Mouse (Mus musculus): ENCODE results near the gene Wwox.

The Wwox gene

DNA sequence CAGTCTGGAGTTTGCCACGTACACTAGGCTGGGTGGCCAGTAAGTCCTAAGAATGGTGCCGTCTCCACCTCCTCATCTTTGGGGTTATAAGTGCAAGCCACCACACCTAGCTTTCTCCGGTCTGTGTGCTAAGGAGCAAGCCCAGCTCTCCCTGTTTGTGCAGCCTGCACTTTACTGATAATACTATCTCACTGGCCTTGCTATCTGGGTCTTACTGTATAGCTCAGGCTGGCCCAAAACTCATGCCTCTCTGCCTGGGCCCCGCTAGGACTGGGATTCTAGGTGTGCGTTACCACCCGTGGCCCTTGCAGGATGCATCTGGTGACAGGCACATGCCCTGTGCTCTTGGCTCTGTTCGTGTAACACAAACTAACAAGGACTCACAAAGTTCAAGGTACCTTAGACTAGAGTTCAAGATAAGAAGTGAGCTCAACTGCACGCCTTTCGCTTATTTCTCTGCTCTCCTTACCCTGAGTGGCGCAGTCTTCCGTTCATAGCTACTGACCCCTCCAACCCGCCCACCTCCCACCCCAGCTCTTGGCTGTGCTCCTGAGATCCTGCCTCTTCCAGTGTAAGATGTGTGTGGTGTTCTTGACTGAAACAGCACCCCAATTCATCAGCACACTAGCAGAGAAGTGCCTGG is 618.9 kb downstream of the Wwox start:
- no peak for DNase-seq

DNA sequence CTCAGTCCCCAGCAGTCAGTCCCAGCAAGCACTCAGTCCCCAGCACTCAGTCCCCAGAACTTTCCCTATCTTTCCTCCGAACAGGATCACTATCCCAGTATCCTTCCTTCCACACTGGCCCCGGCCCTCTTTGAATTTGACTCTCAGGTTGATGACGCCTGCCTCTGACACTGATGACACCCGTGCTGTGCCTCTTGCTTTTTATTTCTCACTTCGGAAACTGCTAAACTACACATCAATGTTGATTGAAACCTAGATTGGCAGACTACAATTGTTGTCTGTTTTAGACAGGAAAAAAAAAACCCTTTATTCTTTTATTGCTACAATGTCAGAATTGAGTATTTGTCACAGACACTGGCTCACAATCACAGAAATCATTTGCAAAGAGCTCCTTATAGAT is 624.2 kb downstream of the Wwox start:
- no peak for DNase-seq

DNA sequence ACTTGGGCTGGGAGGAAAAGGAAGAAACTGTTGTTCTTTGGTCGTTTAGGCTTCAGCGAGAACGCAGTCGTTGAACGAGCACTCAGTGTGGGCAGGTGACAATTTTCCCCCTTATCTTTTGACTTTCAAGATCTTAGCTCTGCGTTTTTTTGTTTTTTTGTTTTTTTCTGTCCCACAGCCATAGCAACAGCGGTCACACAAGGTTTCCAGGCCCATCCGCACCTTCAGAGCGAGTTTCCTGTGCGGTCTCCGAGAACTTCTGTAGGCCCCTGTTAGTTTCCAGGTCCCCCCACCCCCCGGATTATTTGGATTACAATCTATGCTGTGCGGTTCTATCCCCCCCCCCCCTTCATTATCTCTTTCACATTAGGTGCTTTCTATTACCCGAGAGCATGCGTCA is 625.2 kb downstream of the Wwox start:
- DNase-seq = no peak

DNA sequence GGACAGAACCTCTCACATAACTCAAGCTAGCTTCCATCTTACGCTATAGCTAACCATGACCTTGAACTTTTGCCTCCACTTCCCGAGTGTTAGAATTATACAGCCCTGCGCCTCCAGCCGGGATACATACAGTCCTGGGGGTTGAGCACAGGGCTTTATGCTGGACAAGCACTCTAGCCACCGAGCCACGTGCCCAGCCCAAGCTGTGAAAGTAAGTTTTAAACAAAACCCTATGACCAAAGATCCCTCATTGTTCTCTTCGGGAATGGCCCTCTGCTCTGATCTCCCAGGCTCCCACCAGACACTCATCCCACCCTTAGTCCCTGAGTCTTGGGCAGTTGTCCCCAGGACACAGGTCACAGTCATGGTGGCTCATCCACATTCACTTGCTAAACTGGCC is 625.9 kb downstream of the Wwox start:
- no peak for DNase-seq

DNA sequence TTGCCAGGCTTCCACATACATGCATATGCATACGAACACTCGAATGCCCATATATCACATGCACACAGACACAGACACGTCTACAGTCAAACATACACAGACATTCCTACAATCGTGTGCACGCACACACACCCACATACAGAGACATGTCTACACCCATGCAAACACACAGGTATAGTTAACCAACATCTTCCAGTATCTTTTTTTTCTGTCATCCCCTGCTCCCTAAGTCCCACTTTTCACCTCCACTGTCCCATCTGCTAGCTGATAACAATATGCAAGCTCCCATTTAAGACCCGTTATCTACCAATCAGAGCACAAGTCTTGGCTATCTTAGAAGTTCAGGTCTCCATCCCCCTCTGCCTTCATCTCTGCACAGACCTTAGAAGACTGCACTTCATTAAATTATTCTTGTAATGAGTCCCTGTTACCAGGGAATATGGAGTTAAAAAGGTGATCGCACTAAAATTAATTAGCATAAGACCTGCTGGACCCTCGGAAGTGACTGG is 627.1 kb downstream of the Wwox start:
- DNase-seq = no peak

DNA sequence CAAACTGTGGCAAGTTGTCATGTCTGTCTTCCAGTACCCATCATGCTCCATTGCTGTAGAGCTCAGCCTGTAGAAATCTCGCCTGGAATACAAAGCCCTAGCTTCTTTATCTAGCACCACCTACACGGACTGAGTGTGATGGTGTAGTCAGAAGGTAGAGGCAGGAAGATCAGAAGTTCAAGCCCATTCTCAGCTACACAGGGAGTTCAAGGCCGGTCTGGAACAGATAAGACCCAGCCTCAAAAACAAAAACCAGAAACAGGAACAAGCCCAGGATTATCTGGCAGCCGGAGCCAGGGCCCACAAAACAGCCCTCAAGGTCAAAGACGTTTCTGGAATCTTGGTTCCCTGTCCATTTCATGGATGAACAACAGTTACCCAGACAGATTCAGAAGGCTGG is 629.3 kb downstream of the Wwox start:
- no peak for DNase-seq

DNA sequence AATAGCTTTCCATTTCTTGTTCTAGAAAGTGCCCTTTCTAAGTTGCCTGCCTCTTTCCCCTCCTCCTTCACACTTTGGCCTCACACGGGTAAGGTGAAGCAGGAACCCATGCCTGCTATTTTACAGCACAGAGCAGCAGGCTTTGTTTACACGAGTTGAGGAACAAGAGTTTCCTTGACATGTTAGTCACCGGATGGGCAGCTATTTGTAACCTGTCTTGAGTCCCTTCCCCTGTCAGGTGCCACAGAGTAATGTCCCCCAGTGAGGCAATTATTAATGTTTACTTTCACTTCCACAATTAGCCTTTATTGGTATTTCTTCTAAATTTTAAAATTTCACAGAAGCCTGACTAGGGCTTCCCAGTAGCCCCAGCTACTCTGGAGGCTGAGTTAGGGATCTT is 630.8 kb downstream of the Wwox start:
- no peak for DNase-seq

DNA sequence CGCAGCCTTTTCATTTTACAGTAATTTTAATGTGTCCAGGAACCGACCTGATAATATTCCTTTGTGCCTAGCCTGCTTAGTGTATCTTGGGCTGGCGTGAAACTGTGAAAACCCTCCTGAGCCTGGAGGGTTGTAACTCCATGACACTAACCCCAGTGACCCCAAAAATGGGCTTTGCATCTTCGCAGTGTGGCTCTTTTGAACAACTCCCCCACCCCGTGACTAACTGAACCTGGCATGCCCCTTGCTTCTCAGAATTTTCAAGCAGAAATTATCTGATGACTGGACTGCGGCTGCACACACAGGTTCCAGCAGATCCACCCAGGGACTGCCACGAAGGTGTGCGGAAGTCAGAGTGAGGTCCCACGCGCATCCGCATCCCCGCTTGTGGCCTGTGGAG is 631.8 kb downstream of the Wwox start:
- DNase-seq = no peak

DNA sequence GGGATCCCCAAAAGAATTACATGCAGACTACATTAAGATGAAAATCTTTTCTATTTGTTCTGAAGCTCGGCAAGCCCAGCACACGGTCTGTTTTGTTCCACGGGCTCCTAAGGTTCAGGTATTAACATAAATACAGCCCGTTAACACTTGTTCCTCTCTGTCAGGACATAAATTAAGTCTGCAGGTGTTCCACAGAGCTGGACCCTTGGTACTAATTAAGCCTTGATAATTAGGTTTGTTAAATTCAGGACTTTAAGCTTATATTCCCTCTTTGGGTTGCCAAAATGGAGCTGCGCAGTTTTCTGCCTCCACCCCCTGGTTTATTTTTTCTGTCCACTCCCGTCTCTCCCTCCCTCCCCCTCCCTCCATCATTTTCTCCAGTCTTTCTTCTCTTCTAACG is 638.8 kb downstream of the Wwox start:
- no peak for DNase-seq

DNA sequence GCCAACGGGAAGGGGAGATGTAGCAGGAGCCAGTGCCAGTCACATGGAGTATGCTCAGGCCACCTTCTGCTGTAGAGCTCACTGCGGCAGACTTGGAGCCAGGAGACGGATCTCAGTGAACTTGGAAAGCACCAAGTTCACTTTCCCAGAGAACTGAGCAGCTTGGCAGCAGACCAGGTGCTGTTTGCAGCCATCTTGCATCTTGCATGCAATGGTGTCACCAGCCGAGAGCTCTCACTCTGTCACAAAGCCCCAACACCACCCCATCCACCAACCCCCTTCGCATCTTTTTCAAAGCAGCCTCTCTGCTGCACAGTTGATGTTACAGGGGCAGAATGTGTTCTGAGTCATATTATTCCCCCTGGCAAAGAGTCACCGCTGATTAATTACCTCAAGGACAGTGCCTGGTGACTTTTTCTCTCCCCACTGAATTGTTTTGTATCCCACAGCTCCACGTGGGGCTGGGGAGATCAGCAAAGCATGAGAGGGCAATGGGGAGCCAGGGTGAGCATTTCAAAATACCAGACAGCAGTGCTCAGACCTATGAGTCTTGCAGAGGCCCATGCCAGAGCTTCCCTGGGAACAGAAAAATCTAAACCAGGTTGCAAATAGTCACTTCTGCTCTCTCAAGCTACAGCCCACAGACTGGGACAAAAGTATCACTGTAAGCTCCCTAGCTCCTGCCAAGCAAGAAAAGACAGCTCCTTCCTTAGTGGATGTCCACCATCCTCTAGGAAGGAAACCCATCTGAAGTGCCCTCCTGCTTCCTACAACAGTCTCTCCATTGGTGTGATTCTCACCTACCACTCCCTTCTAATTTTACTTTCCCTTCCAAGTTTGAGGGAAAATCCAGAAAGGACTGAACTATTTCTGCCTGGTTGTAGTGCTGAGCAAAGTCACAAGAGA is 642.1 kb downstream of the Wwox start:
- no peak for DNase-seq

DNA sequence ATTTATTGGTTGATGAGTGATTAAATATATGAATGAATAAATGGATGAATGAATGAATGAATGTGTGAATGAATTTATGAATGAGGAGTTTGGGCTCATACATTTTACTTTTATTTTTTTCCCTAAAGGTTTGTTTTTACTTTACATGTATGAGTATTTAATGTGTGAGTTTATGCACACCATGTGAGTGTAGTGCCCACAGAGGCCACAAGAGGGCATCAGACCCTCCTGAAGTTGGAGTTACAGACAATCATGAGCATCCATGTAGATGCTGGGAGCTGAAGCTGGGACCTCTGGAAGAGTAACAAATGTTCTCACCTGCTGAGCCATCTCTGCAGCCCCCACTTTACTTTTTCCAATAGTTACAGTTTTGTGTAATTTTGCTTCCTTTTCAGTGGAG is 648.7 kb downstream of the Wwox start:
- no peak for DNase-seq

DNA sequence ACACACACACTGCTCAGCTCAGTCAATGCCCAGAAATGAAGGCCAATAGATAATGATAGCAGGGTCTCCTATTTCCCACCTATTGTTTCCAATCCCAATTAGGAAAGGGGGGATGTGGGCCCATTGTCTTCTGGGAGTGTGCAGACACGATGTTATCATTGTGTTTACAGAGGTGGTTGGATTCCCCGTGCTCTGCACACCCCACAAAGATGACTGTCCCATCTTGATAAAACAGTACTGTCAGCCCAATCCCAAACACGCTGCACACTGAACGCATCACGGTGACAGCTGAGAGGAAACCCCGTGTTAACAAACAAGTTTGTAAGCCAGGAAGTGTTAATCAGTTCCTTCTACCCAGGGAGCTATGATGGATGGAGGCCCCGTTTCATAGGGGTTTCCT is 650.3 kb downstream of the Wwox start:
- DNase-seq = peak; percentile 8

DNA sequence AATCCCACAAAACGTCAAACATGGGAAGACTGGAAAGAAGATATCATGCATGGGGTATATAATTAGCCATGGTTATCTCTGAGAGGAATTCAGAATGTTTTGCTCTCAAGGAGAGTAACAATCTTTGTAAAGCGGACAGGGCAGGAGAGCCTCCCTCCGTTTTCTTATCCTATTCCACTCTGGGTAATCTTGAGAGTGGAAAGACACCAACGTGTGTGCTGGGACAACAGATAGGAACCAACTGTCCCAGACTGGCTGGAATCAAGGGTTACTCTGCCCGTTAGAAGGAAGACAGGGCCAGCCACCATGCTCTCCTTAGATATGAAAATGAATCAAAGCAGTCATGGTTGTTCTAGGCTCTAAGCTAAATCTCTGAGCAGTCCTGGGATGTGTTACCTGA is 650.7 kb downstream of the Wwox start:
- no peak for DNase-seq

DNA sequence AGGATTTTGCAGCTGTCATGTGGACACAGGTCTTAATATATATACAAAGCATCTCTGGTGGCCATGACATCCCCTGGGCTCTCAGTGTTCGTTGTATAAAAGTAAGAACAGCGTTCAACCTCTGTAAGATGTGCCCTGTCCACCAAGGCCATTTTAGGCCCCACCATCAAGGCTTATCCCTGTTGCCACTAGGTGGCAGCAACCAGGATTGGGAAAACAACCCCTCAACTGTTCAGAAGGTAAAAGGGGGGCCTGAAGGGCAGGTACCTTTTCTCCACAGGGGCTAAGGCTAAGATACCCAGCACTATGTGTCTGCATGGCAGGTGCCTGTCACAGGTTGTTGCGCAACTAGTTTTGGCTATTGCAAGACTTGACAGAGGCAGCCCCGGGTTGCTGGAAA is 656.1 kb downstream of the Wwox start:
- DNase-seq = peak; percentile 19

DNA sequence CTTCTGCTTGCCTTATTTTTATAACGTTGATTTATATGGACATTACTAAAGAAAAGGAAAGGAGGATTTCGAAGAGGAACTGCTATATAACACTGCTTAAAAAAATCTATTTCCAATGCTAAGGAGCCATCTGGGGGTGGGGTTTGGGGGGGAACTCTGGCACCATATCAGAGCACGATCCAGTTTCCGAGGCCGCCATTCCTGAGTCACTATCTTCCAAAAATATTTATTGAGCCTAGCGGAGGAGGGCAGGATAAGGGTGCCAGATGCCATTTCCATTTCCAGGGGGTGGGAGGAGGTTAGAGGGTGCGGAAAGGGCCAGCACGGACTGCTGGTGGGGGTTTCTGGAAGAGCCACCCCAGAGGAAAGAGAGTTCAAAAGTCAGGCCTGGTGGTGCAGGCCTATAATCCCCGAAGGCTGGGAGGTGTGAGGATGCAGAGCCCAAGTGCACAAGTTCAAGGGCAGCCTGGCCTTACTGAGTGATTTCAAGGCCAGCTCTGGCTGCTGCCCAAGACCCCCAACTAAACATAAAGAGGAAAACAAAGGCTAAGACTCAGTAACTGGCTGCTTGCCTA is 658.6 kb downstream of the Wwox start:
- no peak for DNase-seq

DNA sequence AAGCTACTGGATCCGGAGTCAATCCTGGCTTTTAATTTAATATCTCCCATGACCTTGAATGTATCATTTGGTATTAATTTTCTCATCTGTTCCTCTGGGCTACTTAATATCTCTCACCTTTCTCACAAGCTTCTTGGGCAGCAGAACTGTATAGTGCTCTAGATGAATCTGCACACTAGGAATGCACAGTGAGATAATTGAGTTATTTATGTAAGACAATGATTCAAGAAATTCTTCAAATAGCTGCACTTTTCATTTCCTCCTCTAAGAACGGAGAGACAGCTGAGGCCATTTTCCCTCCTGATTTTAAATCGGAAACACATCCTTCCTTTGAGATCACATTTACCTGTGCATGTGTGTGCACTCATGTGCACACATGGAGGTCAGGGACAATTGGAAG is 669.9 kb downstream of the Wwox start:
- DNase-seq = no peak

DNA sequence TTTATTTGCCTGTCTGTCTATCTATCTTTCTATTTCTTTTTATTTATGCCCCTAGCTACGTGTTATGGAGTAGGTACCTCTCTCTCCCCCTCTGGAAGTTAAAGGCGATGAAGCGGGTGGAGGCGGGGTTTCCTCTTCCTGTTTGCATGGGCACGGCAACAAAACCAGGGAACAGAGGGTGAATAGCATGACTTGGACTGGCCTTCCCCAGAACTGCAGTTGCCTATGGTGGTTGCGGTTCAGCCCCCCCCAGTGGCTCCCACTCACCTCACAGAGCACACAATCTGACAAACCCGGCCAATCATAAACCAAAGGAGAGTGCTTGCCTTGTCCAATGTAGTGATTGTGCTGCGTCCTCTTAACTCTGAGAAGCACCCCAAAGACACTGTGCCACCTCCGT is 671.0 kb downstream of the Wwox start:
- DNase-seq = no peak

DNA sequence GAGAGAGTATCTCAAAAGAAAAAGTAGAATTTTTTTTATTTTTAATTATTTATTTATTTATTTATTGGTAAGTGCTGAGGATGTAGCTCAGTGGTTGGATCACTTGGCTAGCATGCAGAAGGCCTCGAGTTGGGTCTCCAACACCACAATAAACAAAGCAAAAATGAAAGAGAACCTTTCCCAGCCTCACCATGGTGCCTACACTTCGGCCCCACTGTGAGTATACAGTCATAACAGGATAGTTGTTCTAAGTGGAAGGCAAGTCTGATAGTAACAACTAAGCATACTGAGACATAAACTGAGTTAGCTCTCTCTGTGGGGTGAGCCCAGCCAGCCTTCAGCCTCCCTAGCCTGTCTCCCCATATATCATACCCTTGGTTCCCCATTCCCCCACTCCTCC is 672.6 kb downstream of the Wwox start:
- DNase-seq = no peak

DNA sequence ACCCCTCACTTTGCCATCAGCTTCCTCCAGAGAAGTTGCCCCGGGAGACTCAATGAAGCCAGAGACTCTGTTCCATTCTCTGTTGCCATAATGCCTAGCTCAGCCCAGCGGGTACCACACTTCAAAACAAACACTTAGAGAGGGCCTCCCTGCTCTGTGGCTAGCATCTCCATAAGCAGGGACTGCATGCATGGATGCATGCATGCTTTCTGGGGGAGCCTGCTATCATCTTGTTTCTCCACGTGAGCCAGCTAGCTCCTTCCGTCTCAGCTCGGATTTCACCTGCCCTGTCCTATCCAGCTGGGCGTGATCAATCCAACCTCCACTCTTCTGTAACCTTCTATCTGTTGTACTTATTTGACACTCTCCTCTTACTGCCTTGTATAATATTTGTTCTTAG is 675.0 kb downstream of the Wwox start:
- DNase-seq = no peak

DNA sequence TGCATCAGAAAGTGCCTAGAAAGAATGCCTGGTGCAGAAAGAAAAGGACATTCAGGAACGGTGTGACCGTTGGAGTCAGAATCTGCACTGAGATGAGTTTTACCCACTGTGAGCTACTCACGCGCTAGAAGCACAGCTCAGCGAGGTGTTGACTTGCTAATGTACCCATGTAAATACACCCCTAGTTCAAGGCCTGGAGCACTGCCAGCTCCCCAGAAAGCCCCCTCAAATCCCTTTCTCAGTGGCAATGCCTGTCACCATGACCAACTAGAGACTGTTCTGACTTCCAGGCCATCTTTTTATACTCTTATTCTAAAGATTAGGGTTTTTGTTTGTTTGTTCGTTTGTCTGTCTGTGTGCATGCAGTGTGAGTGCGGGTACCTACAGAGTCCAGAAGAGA is 686.6 kb downstream of the Wwox start:
- DNase-seq = no peak

DNA sequence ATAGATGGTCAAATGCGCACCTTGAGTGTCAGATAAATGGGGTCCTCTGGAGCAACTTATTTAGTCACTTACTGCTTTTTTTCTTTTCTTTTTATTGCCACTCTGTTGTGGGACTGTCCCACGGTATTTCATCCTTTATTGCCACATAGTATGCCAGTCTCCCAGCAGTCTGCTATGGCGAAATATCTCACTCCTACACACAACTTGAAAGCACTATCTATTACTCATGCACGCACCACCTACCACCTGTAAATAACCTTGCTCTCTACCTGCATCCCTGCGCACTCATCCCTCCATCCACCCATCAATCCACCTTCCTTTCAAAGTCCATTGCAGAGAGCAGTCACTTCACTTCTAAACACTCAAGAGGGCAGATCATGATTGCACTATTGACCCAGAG is 687.2 kb downstream of the Wwox start:
- DNase-seq = no peak

DNA sequence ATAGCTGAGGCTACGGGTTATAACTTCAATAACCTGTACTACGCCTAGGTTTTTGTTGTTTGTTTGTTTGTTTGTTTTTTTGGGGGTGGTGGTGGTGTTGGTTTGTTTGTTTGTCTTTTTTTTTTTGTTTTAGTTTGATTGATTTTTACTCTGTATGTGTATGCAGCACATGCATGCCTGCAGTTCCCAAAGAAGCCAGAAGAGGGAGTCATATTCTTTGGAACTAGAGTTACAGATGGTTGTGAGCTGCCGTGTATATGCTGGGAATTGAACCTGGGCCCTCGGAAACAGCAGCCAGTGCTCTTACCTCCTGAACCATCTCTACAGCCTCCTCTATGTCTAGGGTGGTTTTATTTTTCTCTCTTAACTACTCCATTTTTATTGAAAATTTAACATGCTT is 689.9 kb downstream of the Wwox start:
- no peak for DNase-seq

DNA sequence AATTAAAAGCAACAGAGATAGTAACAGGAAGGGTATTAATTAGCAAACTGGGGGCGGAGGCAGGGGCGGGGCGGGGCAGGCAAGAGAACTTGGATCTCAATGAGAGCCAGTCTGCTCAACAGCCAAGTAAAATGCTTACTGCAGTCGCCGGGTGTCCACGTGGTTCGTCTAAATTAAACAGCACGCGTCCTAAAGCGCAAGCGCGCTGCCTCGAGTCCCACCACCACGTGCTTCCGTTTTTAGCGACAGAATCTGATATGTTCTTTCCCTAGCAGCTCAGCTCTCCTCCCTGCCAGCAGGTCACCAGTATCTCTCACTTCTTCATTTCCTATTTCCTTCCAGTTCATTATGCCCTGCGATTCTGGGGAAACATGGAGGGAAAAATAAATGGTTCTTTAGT is 693.7 kb downstream of the Wwox start:
- no peak for DNase-seq

DNA sequence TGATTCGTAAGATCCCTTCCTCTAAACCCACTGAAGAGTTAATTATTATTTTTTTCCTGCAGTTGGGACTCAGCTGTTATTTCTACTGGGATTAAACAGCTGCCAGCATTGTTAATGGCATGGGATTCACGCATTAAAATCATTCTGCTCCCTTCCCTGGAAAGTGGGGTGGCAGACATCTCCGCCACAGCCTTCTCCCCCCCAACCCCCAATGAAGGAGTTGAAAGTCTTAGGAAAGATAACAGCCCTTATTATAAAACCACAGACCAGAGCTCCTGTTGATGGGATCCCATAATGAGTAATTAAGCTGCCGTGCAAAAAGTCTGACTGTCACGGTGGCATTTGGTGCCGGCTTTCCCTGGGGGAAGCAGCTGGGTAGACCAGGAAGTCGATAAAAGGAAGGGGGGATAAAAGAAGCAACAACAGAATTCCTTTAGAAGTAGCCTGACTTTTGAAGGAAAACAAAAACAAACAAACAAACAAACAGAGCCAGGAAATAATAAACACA is 694.3 kb downstream of the Wwox start:
- DNase-seq = no peak
